Mouse (Mus musculus) embryonic facial prominence, embryonic 14.5 days (tissue): ENCODE measurements around the gene Npff. TPM values are rescaled to one million over a fixed set of nuclear protein-coding genes. Genes with fewer than 3 reads are reported as not detected.

Experiments used
- ATAC-seq: fragments of 200-750 bp; cut with Nextera tagmentation; 2 replicates; pipeline ENCODE4 v1.8.0; 2017; ENCODE audit warnings: low read depth, moderate number of reproducible peaks, moderate TSS enrichment
- DNase-seq: peaks from one replicate; pipeline ENCODE4 v3.0.0-alpha.2; 2015; ENCODE audit warnings: low spot score
- H3K27ac ChIP-seq: fragments of 300-500 bp; sonication (generic); replicated peaks from 2 replicates; pipeline ENCODE4 v1.5.1; 2014; ENCODE audit warnings: low read depth, mild to moderate bottlenecking, low read length, moderate library complexity
- H3K27me3 ChIP-seq: fragments of 300-500 bp; sonication (generic); replicated peaks from 2 replicates; pipeline ENCODE4 v1.6.1; 2014; ENCODE audit warnings: low read length; ENCODE audit not compliant: control insufficient read depth, insufficient read depth
- H3K36me3 ChIP-seq: fragments of 300-500 bp; sonication (generic); 2 replicates; pipeline ENCODE4 v1.6.1; 2014; ENCODE audit warnings: low read length, mixed read lengths; ENCODE audit not compliant: control insufficient read depth, insufficient read depth
- H3K4me1 ChIP-seq: fragments of 300-500 bp; sonication (generic); 2 replicates; pipeline ENCODE4 v1.6.1; 2014; ENCODE audit warnings: antibody characterized with exemption, low read length; ENCODE audit not compliant: control insufficient read depth, insufficient read depth
- H3K4me2 ChIP-seq: fragments of 300-500 bp; sonication (generic); 2 replicates; pipeline ENCODE4 v1.6.1; 2014; ENCODE audit warnings: low read depth, mild to moderate bottlenecking, low read length, moderate library complexity, mixed read lengths
- H3K4me3 ChIP-seq: fragments of 300-500 bp; sonication (generic); 2 replicates; pipeline ENCODE4 v1.5.1; 2014; ENCODE audit warnings: low read depth, mild to moderate bottlenecking, low read length
- H3K9ac ChIP-seq: fragments of 300-500 bp; sonication (generic); 2 replicates; pipeline ENCODE4 v1.6.1; 2014; ENCODE audit warnings: low read depth, mild to moderate bottlenecking, low read length, moderate library complexity, mixed read lengths
- H3K9me3 ChIP-seq: fragments of 300-500 bp; sonication (generic); 2 replicates; pipeline ENCODE4 v1.6.1; 2016; ENCODE audit warnings: low read length; ENCODE audit not compliant: control insufficient read depth
- WGBS: fragments of 180-500 bp; shearing (Covaris S2); extraction: QIAGEN DNeasy Blood & Tissue Kit; methylation state at CpG from one replicate; pipeline ENCODE4 v1.1.7; 2014; 5-methylcytosine and 5-hydroxymethylcytosine counted together
- polyA plus RNA-seq: library from polyadenylated mRNA; unstranded; fragments of >200 nt; fragmentation: Nextera tagmentation; extraction: Ambion mirVana; gene quantifications from 2 replicates; pipeline ENCODE4 v1.2.1, GENCODE M21; 2014

Npff gene
- 2.0 and 2.2 TPM in 2 replicates for polyA plus RNA-seq

DNA sequence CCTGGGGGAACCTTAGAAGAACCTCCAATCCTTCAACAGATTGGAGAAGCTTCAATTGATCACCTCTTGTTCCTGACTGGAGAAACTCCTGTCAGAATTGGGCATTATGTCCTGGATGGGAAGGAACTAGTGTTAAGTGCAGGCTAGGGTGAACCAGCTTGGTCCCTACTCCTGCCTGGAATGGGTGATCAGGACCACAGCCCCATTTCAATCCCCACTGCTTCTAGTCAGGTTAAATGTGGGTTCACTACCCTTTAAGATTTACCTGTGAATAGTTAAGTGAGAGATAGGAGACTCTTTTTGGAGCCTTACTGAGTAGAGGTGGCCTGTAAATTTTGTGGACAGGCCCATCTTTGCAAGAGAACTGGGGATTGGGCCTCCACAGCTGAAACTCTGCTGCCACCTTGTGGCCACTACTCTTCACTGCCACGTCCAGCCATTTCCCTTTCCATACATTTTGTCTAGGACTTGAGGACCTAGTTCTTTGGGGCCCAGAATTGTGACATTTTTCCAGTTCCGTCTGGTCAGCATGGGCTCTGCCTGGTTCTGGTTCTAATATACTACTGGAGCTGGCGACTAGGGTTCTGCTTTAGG, at the start of gene Npff:
Gene Npff (minus strand): TSS at position 51 of the 594 bp plus-strand sequence.
- no peak within 1 kb of the TSS for H3K4me2 ChIP-seq
- peaks cover under 1% of the 10 kb centered on the region; the same call in 1 of the 2 replicates for H3K4me1 ChIP-seq
- no peak within 1 kb of the TSS for H3K9ac ChIP-seq
- DNase-seq = peak; percentile 75
- 10% methylated on average over 3 of the region's 3 CpGs for WGBS
- no peaks in the 10 kb centered on the region for H3K9me3 ChIP-seq
- H3K4me3 ChIP-seq = no peak within 1 kb of the TSS
- H3K27me3 ChIP-seq = no peaks in the 10 kb centered on the region
- H3K36me3 ChIP-seq = peaks cover 75% of the 10 kb centered on the region
- 0 out of 2 replicates have a peak within 1 kb of the TSS, but pooled peaks have one; percentile 10 for H3K27ac ChIP-seq
- ATAC-seq = 0 out of 2 replicates have a peak, but pooled peaks have one; percentile 14

DNA sequence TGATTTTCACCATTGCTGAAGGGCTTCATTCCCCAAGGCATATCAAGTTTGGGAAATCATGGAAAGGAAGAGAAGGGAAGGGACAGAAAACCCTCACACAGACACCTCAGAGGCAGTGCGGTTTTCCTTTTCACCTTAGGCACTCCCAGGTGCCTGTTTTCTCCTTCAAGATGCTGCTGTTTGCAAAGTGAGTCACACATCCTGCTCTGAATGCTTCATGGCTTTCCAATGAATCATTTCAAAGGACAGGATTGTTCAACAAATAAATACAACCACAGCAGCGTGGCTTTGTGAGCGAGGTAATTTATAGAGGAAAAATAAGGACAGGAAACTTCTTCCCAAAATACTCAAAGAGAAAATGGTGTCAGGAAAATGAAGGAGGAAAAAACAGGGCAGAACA, 47.3 kb upstream of the Npff start:
- no peaks in the 10 kb centered on the region for H3K27me3 ChIP-seq
- no peak for ATAC-seq
- H3K36me3 ChIP-seq = 0 out of 2 replicates have a peak, but pooled peaks cover 4% of the 10 kb centered on the region
- no peaks in the 10 kb centered on the region for H3K9me3 ChIP-seq
- no peak overlapping the region for H3K27ac ChIP-seq
- H3K4me3 ChIP-seq = no peak overlapping the region
- H3K4me2 ChIP-seq = no peak overlapping the region
- 59% methylated on average over 3 of the region's 3 CpGs for WGBS
- H3K4me1 ChIP-seq = no peaks in the 10 kb centered on the region
- no peak overlapping the region for H3K9ac ChIP-seq
- no peak for DNase-seq

DNA sequence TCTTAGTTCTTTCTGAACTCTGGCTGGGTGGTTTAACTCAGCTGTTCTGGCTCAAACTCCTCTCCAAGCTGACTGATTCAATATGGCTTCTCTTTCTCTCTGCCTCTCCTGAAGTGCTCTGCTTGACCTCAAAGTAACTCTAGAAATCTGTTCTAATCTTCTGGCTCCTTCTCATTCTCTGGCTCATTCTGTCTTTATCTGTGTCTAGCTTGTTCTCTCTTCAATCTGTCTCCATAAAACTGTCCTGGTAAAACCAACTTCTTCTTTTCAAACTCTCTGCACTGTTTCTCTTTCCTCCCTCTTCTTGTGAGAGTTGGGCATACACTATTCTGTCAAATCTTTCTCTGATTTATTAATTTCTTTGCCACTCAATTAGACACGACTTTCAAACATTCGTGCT, 43.1 kb upstream of the Npff start:
- no peak for ATAC-seq
- WGBS = 86% methylated on average over 2 of the region's 2 CpGs
- Histone ChIP-seq H3K27me3 (no peaks in the 10 kb centered on the region), H3K9me3 (no peaks in the 10 kb centered on the region), H3K4me3 (no peak overlapping the region), H3K27ac (no peak overlapping the region), H3K36me3 (peaks cover 9% of the 10 kb centered on the region), H3K4me2 (no peak overlapping the region), H3K4me1 (no peaks in the 10 kb centered on the region), H3K9ac (no peak overlapping the region)
- DNase-seq = no peak

DNA sequence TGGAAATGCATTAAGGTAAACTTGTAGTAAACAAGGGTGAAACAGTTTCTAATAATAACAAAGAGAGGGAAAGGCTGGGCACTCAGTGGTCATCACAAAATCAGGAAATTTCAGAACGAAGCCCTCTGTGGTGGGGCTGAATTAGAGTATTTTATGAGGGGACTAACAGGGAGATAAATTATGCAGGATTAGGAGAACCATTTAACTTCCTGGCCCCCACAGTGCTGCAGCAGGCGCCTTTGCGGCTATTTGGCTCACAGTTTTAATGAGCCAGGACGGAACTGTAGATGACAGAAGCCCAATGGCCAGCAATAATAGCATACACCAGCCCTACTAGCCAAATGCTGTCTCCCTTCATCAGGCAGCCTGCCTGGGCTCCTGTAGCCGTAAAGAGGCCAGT, 38.9 kb upstream of the Npff start:
- Histone ChIP-seq H3K4me1 (no peaks in the 10 kb centered on the region), H3K4me3 (no peak overlapping the region), H3K9ac (no peak overlapping the region), H3K9me3 (no peaks in the 10 kb centered on the region), H3K27ac (no peak overlapping the region), H3K4me2 (no peak overlapping the region), H3K27me3 (no peaks in the 10 kb centered on the region), H3K36me3 (peaks cover 18% of the 10 kb centered on the region)
- DNase-seq = no peak
- ATAC-seq = no peak
- 87% methylated on average over 5 of the region's 5 CpGs for WGBS

DNA sequence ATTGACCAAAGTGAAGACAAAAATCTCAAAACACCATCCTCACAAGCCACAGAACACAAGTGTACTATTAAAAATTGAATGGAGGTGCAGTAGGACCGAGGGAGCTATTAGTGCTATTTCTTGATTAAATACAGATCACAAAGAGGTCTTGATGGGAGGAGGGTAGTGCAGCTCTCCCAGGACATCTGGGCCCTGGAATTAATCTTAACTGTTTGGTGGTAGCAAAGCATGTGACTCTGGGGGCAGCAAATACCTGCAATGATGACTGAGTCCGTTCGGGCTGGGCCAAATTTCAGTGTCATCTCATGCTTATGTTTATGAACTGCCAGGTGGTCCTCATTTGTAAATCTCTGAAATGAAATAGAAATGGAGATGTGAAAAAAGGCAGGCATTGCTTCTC, 38.3 kb upstream of the Npff start:
- Histone ChIP-seq H3K4me3 (no peak overlapping the region), H3K9me3 (no peaks in the 10 kb centered on the region), H3K27ac (no peak overlapping the region), H3K4me1 (no peaks in the 10 kb centered on the region), H3K4me2 (no peak overlapping the region), H3K36me3 (peaks cover 18% of the 10 kb centered on the region), H3K9ac (no peak overlapping the region), H3K27me3 (no peaks in the 10 kb centered on the region)
- DNase-seq (no peak), ATAC-seq (no peak)
- WGBS = 59% methylated on average over 3 of the region's 3 CpGs

DNA sequence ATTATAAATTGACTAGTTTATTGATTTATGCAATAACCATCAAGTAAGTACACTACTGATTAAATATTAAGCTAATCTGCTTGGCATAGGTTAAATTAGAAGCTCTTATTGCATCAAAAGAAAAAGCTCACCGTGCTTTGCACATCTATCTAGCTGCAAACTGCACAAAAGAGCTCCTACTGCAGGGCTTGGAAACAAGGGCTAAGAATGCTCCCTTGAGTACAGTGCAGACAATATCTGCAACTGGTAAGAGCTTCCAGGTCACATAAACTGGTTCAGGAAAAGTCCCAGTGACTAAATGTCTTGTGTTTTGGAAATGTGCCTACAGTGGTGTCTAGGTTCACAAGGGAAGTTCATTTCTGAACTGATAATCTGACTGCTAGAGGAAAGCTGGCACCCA, 37.7 kb upstream of the Npff start:
- Histone ChIP-seq H3K4me1 (no peaks in the 10 kb centered on the region), H3K4me2 (no peak overlapping the region), H3K9me3 (no peaks in the 10 kb centered on the region), H3K4me3 (no peak overlapping the region), H3K9ac (no peak overlapping the region), H3K27me3 (no peaks in the 10 kb centered on the region), H3K36me3 (peaks cover 18% of the 10 kb centered on the region), H3K27ac (no peak overlapping the region)
- no peak for ATAC-seq
- 92% methylated on average over 1 of the region's 1 CpGs for WGBS
- no peak for DNase-seq

DNA sequence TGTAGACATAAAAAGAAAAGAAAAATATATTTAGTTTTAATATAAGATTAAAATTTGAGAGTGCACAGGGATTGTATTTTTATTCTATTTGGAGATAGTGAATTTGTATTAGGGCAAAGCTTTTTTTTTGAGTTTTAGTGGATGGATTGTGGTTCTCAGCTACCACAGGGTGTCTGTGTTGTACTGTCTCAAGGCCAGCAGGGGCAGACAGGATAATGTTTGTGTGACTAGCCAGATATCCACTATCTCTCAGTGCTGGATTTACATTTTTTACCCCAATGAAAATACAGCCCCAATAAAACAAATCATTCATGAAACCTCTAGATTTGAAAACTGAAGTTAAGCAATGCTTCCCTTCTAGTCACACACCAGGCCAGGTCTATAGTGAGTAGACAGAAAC, 32.8 kb upstream of the Npff start:
- ATAC-seq = no peak
- no peaks in the 10 kb centered on the region for H3K27me3 ChIP-seq
- no peaks in the 10 kb centered on the region for H3K9me3 ChIP-seq
- H3K9ac ChIP-seq = no peak overlapping the region
- H3K4me3 ChIP-seq = no peak overlapping the region
- H3K4me2 ChIP-seq = no peak overlapping the region
- no peaks in the 10 kb centered on the region for H3K4me1 ChIP-seq
- DNase-seq = no peak
- H3K36me3 ChIP-seq = peaks cover 56% of the 10 kb centered on the region
- no peak overlapping the region for H3K27ac ChIP-seq

DNA sequence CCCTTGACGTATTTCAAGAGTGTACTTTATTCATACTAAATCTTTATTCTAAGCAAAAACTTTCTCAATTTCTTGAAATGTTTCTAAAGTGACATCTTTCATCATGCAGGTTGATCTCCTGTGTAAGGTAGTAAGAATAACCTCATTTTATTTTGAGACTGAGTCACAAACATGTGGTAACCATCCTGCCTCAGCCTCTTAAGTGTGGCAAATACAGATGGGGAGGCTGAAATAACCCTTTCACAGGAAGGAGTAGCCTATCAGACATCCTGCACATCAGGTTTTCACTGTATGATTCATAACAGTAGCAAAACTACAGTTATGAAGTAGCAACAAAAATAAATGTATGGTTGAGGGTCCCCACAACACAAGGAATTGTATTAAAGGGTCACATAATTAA, 30.8 kb upstream of the Npff start:
- H3K4me3 ChIP-seq = no peak overlapping the region
- DNase-seq (no peak), ATAC-seq (no peak)
- no peak overlapping the region for H3K4me2 ChIP-seq
- no peaks in the 10 kb centered on the region for H3K9me3 ChIP-seq
- peaks cover 72% of the 10 kb centered on the region for H3K36me3 ChIP-seq
- no peak overlapping the region for H3K27ac ChIP-seq
- no peak overlapping the region for H3K9ac ChIP-seq
- 98% methylated on average over 1 of the region's 1 CpGs for WGBS
- H3K4me1 ChIP-seq = no peaks in the 10 kb centered on the region
- H3K27me3 ChIP-seq = no peaks in the 10 kb centered on the region

DNA sequence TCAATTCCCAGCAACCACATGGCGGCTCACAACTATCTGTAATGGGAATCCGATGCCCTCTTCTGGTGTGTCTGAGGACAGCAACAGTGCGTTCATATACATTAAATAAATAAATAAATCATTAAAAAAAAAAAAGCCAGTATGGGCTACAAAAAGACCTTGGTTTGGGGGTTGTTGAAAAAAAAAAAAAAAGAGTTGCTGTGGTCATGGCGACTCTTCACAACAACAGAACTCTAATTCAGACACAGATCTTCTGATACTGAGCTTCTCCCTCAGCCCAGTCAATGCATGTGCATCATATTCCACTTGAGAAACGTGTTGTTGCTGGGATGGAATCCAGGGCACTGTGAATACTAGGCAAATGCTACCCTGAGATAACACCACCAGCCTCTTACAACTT, 27.9 kb upstream of the Npff start:
- peaks cover 75% of the 10 kb centered on the region for H3K36me3 ChIP-seq
- DNase-seq (no peak), ATAC-seq (no peak)
- H3K4me2 ChIP-seq = no peak overlapping the region
- 95% methylated on average over 5 of the region's 5 CpGs for WGBS
- no peaks in the 10 kb centered on the region for H3K4me1 ChIP-seq
- no peak overlapping the region for H3K9ac ChIP-seq
- H3K27ac ChIP-seq = no peak overlapping the region
- H3K9me3 ChIP-seq = no peaks in the 10 kb centered on the region
- no peak overlapping the region for H3K4me3 ChIP-seq
- no peaks in the 10 kb centered on the region for H3K27me3 ChIP-seq
